ENCODE assay signal across 27 mouse cellular contexts in the genomic region with DNA sequence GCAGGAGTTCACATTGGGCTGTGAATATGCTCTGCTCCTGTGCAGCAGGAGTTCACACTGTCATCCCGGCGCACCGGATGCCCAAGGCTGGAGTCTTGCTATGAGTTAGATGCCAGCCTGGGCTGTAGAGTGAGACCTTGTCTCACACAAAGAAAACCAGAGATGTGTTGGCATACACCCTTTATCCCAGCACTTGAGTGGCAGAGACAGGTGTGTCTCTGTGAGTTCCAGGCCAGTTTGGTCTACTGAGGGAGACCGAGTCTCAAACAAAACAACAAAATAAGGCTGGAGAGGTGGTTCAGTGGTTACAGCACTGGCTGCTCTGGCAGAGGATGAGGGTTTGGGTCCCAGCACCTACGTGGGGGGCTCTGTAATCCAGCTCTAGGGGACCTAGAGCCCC. TPM values are rescaled to one million over a fixed set of nuclear protein-coding genes. Genes with fewer than 3 reads are reported as not detected.
A peak's percentile ranks its signal among the peaks of the same experiment; 100 is the strongest.
DNase-seq lines count a peak whose midpoint lies in the region; ATAC-seq and TF ChIP-seq lines count a peak whose summit lies in the region.
"Had no signal": no experiment of that assay in that cellular context is flagged by ENCODE, and none has a peak within 500 bp of the region (broad histone marks: within the 10 kb centered on the region; RNA-seq: fewer than 3 reads in every experiment).

No protein-coding gene starts in this region.

- 0 out of 2 replicates have a peak overlapping the region, but pooled peaks have one; percentile 6 for H3K9ac ChIP-seq in hindbrain, embryonic 12.5 days
- H3K9ac ChIP-seq in hindbrain, embryonic 11.5 days (ENCODE audit: low read depth, low read length) = no peak overlapping the region

- TF ChIP-seq POLR2A in myocyte (IDR thresholded peaks at IDR 0.05; ENCODE audit: insufficient read length, low read depth) = no peak

- H3K4me1 ChIP-seq in heart, embryonic 10.5 days = peaks cover 26% of the 10 kb centered on the region
- no peaks in the 10 kb centered on the region; the same call in 1 of the 2 replicates for H3K4me1 ChIP-seq in hindbrain, embryonic 12.5 days
- H3K4me1 ChIP-seq in hindbrain, embryonic 11.5 days (replicated peaks; ENCODE audit: control insufficient read depth, insufficient read depth, low read length) = no peaks in the 10 kb centered on the region

- 77% methylated on average over 5 of the region's 5 CpGs for WGBS in heart, embryonic 10.5 days
- WGBS in hindbrain, embryonic 12.5 days = 80% methylated on average over 5 of the region's 5 CpGs
- 68% methylated on average over 5 of the region's 5 CpGs for WGBS in hindbrain, embryonic 11.5 days

- intact Hi-C loops in left cerebral cortex, postnatal 4 days (cut with DNase I) = no loop called here

- H3K27ac ChIP-seq in heart, embryonic 10.5 days = 0 out of 2 replicates have a peak overlapping the region, but pooled peaks have one; percentile 16
- H3K27ac ChIP-seq in hindbrain, embryonic 12.5 days = no peak overlapping the region
- H3K27ac ChIP-seq in hindbrain, embryonic 11.5 days (ENCODE audit: low read depth, low read length) = no peak overlapping the region

- H3K79me2 ChIP-seq in C2C12 (ENCODE audit: control insufficient read depth, insufficient read depth) = no peaks in the 10 kb centered on the region
- no peaks in the 10 kb centered on the region for H3K79me2 ChIP-seq in myocyte (ENCODE audit: control insufficient read depth, insufficient read depth)

- H3K27me3 ChIP-seq in heart, embryonic 10.5 days (ENCODE audit: insufficient read depth, poor library complexity, severe bottlenecking) = peaks cover 66% of the 10 kb centered on the region
- H3K27me3 ChIP-seq in hindbrain, embryonic 12.5 days = peaks cover 38% of the 10 kb centered on the region
- H3K27me3 ChIP-seq in hindbrain, embryonic 11.5 days (ENCODE audit: control insufficient read depth, insufficient read depth, low read length) = peaks cover 13% of the 10 kb centered on the region
- peaks cover 13% of the 10 kb centered on the region for H3K27me3 ChIP-seq in C2C12 (ENCODE audit: control insufficient read depth, insufficient read depth, insufficient read length)
- H3K27me3 ChIP-seq in myocyte (ENCODE audit: control insufficient read depth, insufficient read depth, insufficient read length) = peaks cover 23% of the 10 kb centered on the region

- ATAC-seq in hindbrain, embryonic 12.5 days (ENCODE audit: low FRiP score) = no peak
- ATAC-seq in hindbrain, embryonic 11.5 days (ENCODE audit: low FRiP score) = no peak
- ATAC-seq: activated CD4-positive, CD25-positive, alpha-beta regulatory T cell, adult 4 months; CD4-positive, CD25-positive, alpha-beta regulatory T cell, adult 4 months; Patski had no signal

- H3K4me3 ChIP-seq in heart, embryonic 10.5 days = no peak overlapping the region
- no peak overlapping the region for H3K4me3 ChIP-seq in hindbrain, embryonic 12.5 days
- H3K4me3 ChIP-seq in hindbrain, embryonic 11.5 days (ENCODE audit: low read depth, low read length) = no peak overlapping the region
- no peak overlapping the region for H3K4me3 ChIP-seq in C2C12 (ENCODE audit: insufficient read depth, poor library complexity, severe bottlenecking)
- H3K4me3 ChIP-seq in myocyte = no peak overlapping the region

- no peak overlapping the region for H3K4me2 ChIP-seq in hindbrain, embryonic 12.5 days (replicated peaks)
- no peak overlapping the region for H3K4me2 ChIP-seq in hindbrain, embryonic 11.5 days (replicated peaks; ENCODE audit: low read depth, low read length)
- H3K4me2 ChIP-seq in myocyte (ENCODE audit: low read depth) = no peak overlapping the region

- H3ac ChIP-seq in C2C12 (ENCODE audit: control insufficient read depth, insufficient read length, low read depth) (no peak overlapping the region), myocyte (ENCODE audit: control insufficient read depth, insufficient read length) (no peak overlapping the region)

- H3K36me3 ChIP-seq in heart, embryonic 10.5 days = no peaks in the 10 kb centered on the region
- H3K36me3 ChIP-seq in hindbrain, embryonic 12.5 days = no peaks in the 10 kb centered on the region
- no peaks in the 10 kb centered on the region for H3K36me3 ChIP-seq in hindbrain, embryonic 11.5 days (ENCODE audit: control insufficient read depth, insufficient read depth, low read length)
- no peaks in the 10 kb centered on the region for H3K36me3 ChIP-seq in C2C12 (ENCODE audit: control insufficient read depth, insufficient read depth)
- no peaks in the 10 kb centered on the region for H3K36me3 ChIP-seq in myocyte (ENCODE audit: control insufficient read depth, insufficient read depth)
- H3K36me3 ChIP-seq: G1E had no signal

- DNase-seq in heart, embryonic 10.5 days (ENCODE audit: low spot score) = no peak
- no peak for DNase-seq in heart, adult 11 months
- no peak for DNase-seq in hindbrain, embryonic 11.5 days (ENCODE audit: low spot score)
- no peak for DNase-seq in left cerebral cortex, postnatal 4 days
- no peak for DNase-seq in adrenal gland, adult 18-20 months (ENCODE audit: low spot score in 2 of 2)
- DNase-seq: adrenal gland, adult 2 months; adrenal gland, adult 8-10 months; adrenal gland, postnatal 10 days; adrenal gland, postnatal 14 days; adrenal gland, postnatal 25 days; adrenal gland, postnatal 36 days; B cell, adult 2 months; cerebellum, adult 11 months; cerebellum, adult 11-12 months; cerebellum, adult 18-20 months; cerebellum, adult 2 months had no signal

- no peak for TF ChIP-seq CTCF in C2C12 (IDR thresholded peaks at IDR 0.05; ENCODE audit: control insufficient read depth, insufficient read depth, insufficient read length)

- no peaks in the 10 kb centered on the region for H3K79me3 ChIP-seq in C2C12 (ENCODE audit: low read depth)

- H3K9me3 ChIP-seq in heart, embryonic 10.5 days = no peaks in the 10 kb centered on the region
- H3K9me3 ChIP-seq in hindbrain, embryonic 12.5 days (replicated peaks) = no peaks in the 10 kb centered on the region
- H3K9me3 ChIP-seq in hindbrain, embryonic 11.5 days (ENCODE audit: control insufficient read depth, low read length) = no peaks in the 10 kb centered on the region
- H3K9me3 ChIP-seq: G1E had no signal

TF ChIP-seq in C2C12, 6 proteins besides CTCF, POLR2A, EP300 and RAD21:
- TF ChIP-seq MAX (IDR thresholded peaks at IDR 0.05) = no peak
- peak; percentile 84 for TF ChIP-seq MYOD1 (IDR thresholded peaks at IDR 0.05; ENCODE audit: control insufficient read depth, insufficient read length, low read depth)

TF ChIP-seq in myocyte, 11 proteins besides CTCF, POLR2A, EP300 and RAD21:
- TF ChIP-seq TCF3 (IDR thresholded peaks at IDR 0.05; ENCODE audit: insufficient read length, low read depth) (peak; percentile 7), MYOD1 (IDR thresholded peaks at IDR 0.05; ENCODE audit: control insufficient read depth in 1 of 3, insufficient read length in 2 of 3, low read depth in 2 of 3) (peak in 2 of 3 experiments; percentile 91 to 93), CEBPB (IDR thresholded peaks at IDR 0.05; ENCODE audit: insufficient read depth, poor library complexity, severe bottlenecking) (no peak)

RNA-seq across cellular contexts. Expression of a gene that starts 16.1 kb away (rescaled TPM):
- 0.44 TPM in 1 of 2 replicates, not detected in the other for polyA plus RNA-seq in heart, embryonic 10.5 days (2016; fragmentation: Nextera tagmentation; extraction: Ambion mirVana)
- 1.7 and 2.3 TPM in 2 replicates for polyA plus RNA-seq in hindbrain, embryonic 12.5 days (2016; fragmentation: Nextera tagmentation; extraction: Ambion mirVana)
- 2.1 and 3.5 TPM in 2 replicates for polyA plus RNA-seq in hindbrain, embryonic 11.5 days (2014; fragmentation: Nextera tagmentation; extraction: Ambion mirVana)
- polyA plus RNA-seq in C2C12 (2012; fragmentation: generic; extraction: Trizol) (not detected), myocyte (2012; fragmentation: generic; extraction: Trizol) (not detected)
- under 1 TPM in 1 of 2 experiments, not detected in 1; 0.24 TPM for total RNA-seq in left cerebral cortex, postnatal 4 days (2021)
- total RNA-seq in adrenal gland, adult 18-20 months (2021) = not detected
- total RNA-seq: adrenal gland, adult 2 months; adrenal gland, adult 8-10 months; adrenal gland, postnatal 10 days; adrenal gland, postnatal 14 days; adrenal gland, postnatal 25 days; adrenal gland, postnatal 36 days; adrenal gland, postnatal 4 days; CH12.LX; ES-E14; MEL had no signal
- polyA plus RNA-seq: activated CD4-positive, CD25-positive, alpha-beta regulatory T cell, adult 4 months; adrenal gland, adult 2 months; CD4-positive, CD25-positive, alpha-beta regulatory T cell, adult 4 months; G1E; Patski had no signal

RNA-seq across cellular contexts. Expression of a gene that starts 45.1 kb away (rescaled TPM):
- 80.6 and 140 TPM in 2 replicates for polyA plus RNA-seq in heart, embryonic 10.5 days (2016; fragmentation: Nextera tagmentation; extraction: Ambion mirVana)
- 176 and 178 TPM in 2 replicates for polyA plus RNA-seq in hindbrain, embryonic 12.5 days (2016; fragmentation: Nextera tagmentation; extraction: Ambion mirVana)
- 110 and 130 TPM in 2 replicates for polyA plus RNA-seq in hindbrain, embryonic 11.5 days (2014; fragmentation: Nextera tagmentation; extraction: Ambion mirVana)
- polyA plus RNA-seq in C2C12 (2012; fragmentation: generic; extraction: Trizol) (111 TPM), myocyte (2012; fragmentation: generic; extraction: Trizol) (67.5 TPM)
- 10 to 100 TPM; 51.9 to 53.7 TPM for total RNA-seq in left cerebral cortex, postnatal 4 days (2021)
- total RNA-seq in adrenal gland, adult 18-20 months (2021) = 10 to 100 TPM; 32.9 to 44.2 TPM
